Mouse (Mus musculus) kidney, postnatal 0 days (tissue): ENCODE measurements around the gene Taok2. TPM values are rescaled to one million over a fixed set of nuclear protein-coding genes. Genes with fewer than 3 reads are reported as not detected.

ENCODE experiments used
- ATAC-seq: fragments of 200-750 bp; cut with Nextera tagmentation; replicated peaks from 2 replicates; pipeline ENCODE4 v1.8.0; 2017; ENCODE audit warnings: low read depth, moderate number of reproducible peaks, moderate TSS enrichment, moderate library complexity; ENCODE audit not compliant: low FRiP score
- DNase-seq: peaks from one replicate; pipeline ENCODE4 v3.0.0-alpha.2; 2016; ENCODE audit warnings: low spot score
- H3K27ac ChIP-seq: fragments of 300-500 bp; sonication (generic); 2 replicates; pipeline ENCODE4 v1.5.1; 2014; ENCODE audit warnings: mild to moderate bottlenecking
- H3K27me3 ChIP-seq: fragments of 300-500 bp; sonication (generic); 2 replicates; pipeline ENCODE4 v1.6.1; 2014; ENCODE audit warnings: low read length, mixed read lengths; ENCODE audit not compliant: insufficient read depth
- H3K36me3 ChIP-seq: fragments of 300-500 bp; sonication (generic); 2 replicates; pipeline ENCODE4 v1.6.1; 2014; ENCODE audit warnings: low read length, mixed read lengths; ENCODE audit not compliant: insufficient read depth
- H3K4me1 ChIP-seq: fragments of 300-500 bp; sonication (generic); replicated peaks from 2 replicates; pipeline ENCODE4 v1.6.1; 2014; ENCODE audit warnings: antibody characterized with exemption, low read length, mixed read lengths; ENCODE audit not compliant: insufficient read depth
- H3K4me2 ChIP-seq: fragments of 300-500 bp; sonication (generic); 2 replicates; pipeline ENCODE4 v1.6.1; 2014; ENCODE audit warnings: mild to moderate bottlenecking, low read length, moderate library complexity, mixed read lengths
- H3K4me3 ChIP-seq: fragments of 300-500 bp; sonication (generic); replicated peaks from 2 replicates; pipeline ENCODE4 v1.5.1; 2014; ENCODE audit warnings: low read depth, low read length
- H3K9ac ChIP-seq: fragments of 300-500 bp; sonication (generic); 2 replicates; pipeline ENCODE4 v1.6.1; 2014; ENCODE audit warnings: low read depth, low read length
- H3K9me3 ChIP-seq: fragments of 300-500 bp; sonication (generic); replicated peaks from 2 replicates; pipeline ENCODE4 v1.6.1; 2016; ENCODE audit warnings: low read length, inconsistent platforms, mixed read lengths
- CTCF ChIP-seq: IDR thresholded peaks from 2 replicates; pipeline ENCODE4 v1.5.1; 2016; ENCODE audit warnings: antibody characterized with exemption, low read depth, mild to moderate bottlenecking, moderate library complexity
- WGBS: fragments of 180-500 bp; shearing (Covaris S2); extraction: QIAGEN DNeasy Blood & Tissue Kit; methylation state at CpG from one replicate; pipeline ENCODE4 v1.1.7; 2014; 5-methylcytosine and 5-hydroxymethylcytosine counted together
- polyA plus RNA-seq: library from polyadenylated mRNA; unstranded; fragments of >200 nt; fragmentation: Nextera tagmentation; extraction: Ambion mirVana; gene quantifications from 2 replicates; pipeline ENCODE4 v1.2.1, GENCODE M21; 2015

Taok2 gene
- polyA plus RNA-seq, 1 experiment from 2014 or later: 26.2 TPM

DNA sequence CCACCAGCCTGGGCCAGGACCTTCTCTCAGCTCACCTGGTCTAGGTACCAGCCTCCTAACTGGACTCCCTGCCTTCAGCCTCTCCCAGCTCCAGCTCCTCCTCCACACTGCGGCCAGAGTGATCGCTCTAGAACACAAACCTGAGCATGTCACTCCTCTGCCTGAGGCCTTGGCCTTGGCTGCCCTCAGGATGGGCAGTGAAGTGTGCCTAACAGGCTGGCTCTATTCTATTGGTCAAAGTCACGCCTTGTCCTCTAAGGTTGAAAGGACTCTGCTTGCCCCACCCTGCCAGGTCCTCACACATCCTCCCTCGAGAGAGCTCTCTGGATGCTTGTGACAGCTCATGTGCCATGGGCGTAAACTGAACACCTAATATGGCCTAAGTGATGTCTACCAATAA, 31.0 kb downstream of the Taok2 start:
- DNase-seq (no peak), ATAC-seq (peak; percentile 18)
- Histone ChIP-seq H3K36me3 (peaks cover 44% of the 10 kb centered on the region), H3K27me3 (peaks cover 4% of the 10 kb centered on the region; the same call in 1 of the 2 replicates), H3K4me2 (no peak overlapping the region), H3K4me1 (0 out of 2 replicates have a peak, but pooled peaks cover 3% of the 10 kb centered on the region), H3K9me3 (no peaks in the 10 kb centered on the region), H3K9ac (no peak overlapping the region), H3K4me3 (no peak overlapping the region), H3K27ac (no peak overlapping the region)
- TF ChIP-seq CTCF: no peak
- WGBS: 69% methylated on average over 5 of the region's 5 CpGs

DNA sequence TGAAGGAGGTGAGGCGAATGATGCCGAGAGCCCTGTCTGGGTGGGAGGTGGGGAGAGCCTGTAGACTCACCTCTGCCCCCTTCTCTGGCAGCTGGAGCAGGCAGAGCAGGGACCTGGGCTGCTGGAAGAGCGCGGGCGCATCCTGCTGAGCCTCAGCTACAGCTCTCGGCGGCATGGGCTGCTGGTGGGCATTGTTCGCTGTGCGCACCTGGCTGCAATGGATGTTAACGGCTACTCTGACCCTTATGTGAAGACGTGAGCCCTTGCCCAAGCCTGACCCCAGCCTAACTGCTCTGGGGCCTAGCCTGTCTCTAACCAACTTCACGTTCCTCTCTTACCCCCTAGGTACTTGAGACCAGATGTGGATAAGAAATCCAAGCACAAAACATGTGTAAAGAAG, 33.3 kb downstream of the Taok2 start:
- Histone ChIP-seq H3K4me1 (0 out of 2 replicates have a peak, but pooled peaks cover 9% of the 10 kb centered on the region), H3K9me3 (no peaks in the 10 kb centered on the region), H3K27ac (no peak overlapping the region), H3K4me2 (no peak overlapping the region), H3K9ac (no peak overlapping the region), H3K27me3 (peaks cover 10% of the 10 kb centered on the region; the same call in 1 of the 2 replicates), H3K36me3 (peaks cover 31% of the 10 kb centered on the region), H3K4me3 (no peak overlapping the region)
- ATAC-seq: no peak
- 44% methylated on average over 12 of the region's 12 CpGs for WGBS
- TF ChIP-seq CTCF: no peak
- no peak for DNase-seq

DNA sequence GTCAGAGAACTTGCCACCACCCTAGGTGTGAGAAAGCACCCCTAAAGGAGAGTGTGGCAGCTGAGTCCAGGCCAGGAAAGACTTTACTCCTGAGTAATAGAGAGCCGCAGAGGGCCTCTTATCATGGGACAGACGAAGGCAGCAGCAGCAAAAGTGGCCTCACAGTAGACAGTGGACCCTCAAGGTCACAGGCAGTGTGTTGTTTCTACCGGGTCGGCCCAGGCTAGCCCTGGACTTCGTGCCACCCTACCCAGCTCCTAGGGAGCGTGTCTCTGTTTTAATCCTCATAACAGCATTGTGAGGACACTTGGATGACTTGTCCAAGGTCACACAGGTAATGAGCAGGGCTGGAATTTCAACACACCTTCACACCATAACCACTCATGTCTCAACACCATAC, 34.3 kb downstream of the Taok2 start:
- ATAC-seq (no peak), DNase-seq (no peak)
- H3K4me2 ChIP-seq: no peak overlapping the region
- no peak for TF ChIP-seq CTCF
- no peak overlapping the region for H3K4me3 ChIP-seq
- no peak overlapping the region for H3K9ac ChIP-seq
- H3K4me1 ChIP-seq: 0 out of 2 replicates have a peak, but pooled peaks cover 9% of the 10 kb centered on the region
- no peak overlapping the region for H3K27ac ChIP-seq
- no peaks in the 10 kb centered on the region for H3K9me3 ChIP-seq
- 87% methylated on average over 6 of the region's 6 CpGs for WGBS
- peaks cover 23% of the 10 kb centered on the region for H3K36me3 ChIP-seq
- H3K27me3 ChIP-seq: peaks cover 10% of the 10 kb centered on the region; the same call in 1 of the 2 replicates

DNA sequence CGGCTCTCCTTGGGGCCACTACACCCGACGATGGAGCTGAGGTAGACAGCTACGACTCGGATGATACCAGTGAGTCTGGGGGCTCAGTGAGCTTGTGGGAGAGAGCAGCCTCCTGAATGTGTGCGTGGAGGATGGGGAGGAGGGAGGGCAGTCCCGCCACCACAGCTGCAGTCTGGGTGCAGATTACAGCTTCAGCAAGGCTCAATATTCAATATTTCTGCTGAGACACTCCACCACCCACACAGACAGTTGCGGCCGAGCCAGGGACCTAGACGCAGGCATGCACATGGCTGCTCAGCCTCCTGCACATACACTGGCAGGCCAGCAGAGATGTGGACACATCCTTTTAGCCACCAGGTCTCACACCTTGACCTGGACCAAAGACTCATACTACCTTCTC, 35.7 kb downstream of the Taok2 start:
- Histone ChIP-seq H3K4me2 (peak overlapping the region; percentile 99), H3K36me3 (peaks cover 16% of the 10 kb centered on the region), H3K27me3 (peaks cover 10% of the 10 kb centered on the region; the same call in 1 of the 2 replicates), H3K4me1 (0 out of 2 replicates have a peak, but pooled peaks cover 9% of the 10 kb centered on the region), H3K9ac (no peak overlapping the region), H3K27ac (no peak overlapping the region), H3K4me3 (peak overlapping the region; percentile 59; the same call in 1 of the 2 replicates), H3K9me3 (no peaks in the 10 kb centered on the region)
- DNase-seq (no peak), ATAC-seq (no peak)
- TF ChIP-seq CTCF: no peak
- 13% methylated on average over 10 of the region's 10 CpGs for WGBS

DNA sequence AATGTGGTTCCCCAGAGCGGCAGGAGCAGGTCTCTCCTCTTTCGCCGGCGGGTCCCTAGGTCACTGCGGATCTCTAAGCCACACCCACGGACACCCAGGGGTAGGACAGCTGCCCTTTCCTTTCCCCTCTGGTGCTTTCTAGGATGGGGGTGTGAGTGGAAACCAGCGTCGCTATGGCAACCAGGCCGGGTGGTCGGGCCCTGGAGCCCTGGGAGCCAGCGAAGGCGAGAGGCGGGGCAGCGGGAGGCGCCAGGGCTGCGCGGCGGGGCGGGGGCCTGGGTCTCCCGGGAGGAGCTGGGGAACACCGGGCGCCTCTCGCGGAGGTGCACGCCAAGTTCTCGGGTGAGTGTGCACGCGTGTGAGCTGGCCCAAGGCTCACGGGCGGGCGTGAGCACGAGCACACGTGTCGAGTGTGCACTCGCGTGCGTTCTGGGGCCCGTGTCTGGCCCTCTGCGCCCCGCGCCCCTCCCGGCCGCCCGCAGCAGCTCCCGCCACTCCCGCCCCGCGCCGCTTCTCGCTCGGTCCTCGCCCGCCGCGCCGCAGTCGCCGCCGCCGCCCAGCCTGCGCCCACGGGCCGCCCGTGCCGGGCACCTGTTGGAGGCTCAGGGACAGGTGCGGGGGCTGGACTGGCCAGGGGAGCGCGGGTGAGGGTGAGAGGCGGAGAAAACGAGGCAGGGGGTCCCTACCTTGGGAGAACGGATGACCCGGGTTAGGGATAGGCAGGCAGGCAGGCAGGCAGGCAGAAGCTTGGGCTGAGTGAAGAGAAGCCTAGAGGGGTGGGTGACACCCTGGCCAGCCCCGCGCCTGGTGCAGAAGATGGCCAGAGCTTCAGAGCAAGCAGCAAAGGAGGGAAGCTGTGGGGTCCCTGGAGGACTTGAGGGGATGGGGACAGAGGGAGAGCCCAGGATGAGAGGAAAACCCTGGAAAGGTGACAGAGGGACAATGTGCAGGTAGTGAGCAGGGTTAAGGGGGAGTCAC, 36.8 kb downstream of the Taok2 start:
- Histone ChIP-seq H3K4me3 (peak overlapping the region; percentile 59), H3K9me3 (no peaks in the 10 kb centered on the region), H3K4me2 (peak overlapping the region; percentile 99), H3K9ac (peak overlapping the region; percentile 62), H3K27ac (no peak overlapping the region), H3K4me1 (0 out of 2 replicates have a peak, but pooled peaks cover 9% of the 10 kb centered on the region), H3K36me3 (peaks cover 7% of the 10 kb centered on the region), H3K27me3 (peaks cover 10% of the 10 kb centered on the region; the same call in 1 of the 2 replicates)
- peak; percentile 22; the same call in 1 of the 2 replicates for ATAC-seq
- 1% methylated on average over 60 of the region's 74 CpGs for WGBS
- DNase-seq: no peak
- no peak for TF ChIP-seq CTCF

DNA sequence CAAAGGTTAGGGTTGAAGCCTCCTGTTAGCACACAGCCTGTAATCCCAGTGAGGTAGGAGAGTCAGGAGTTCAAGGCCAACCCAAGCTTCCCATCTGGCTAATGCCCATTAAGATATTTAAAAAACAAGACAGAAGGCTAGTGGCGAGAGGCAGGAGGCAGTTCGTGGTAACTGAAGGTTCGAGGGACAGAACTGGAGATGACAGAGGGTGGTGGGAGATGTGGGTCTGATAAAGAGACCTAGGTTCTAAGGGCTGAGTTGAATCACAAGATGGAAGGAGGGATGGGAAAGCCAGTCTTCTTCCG, 37.4 kb downstream of the Taok2 start, which contains the start of gene Doc2a:
Doc2a (plus strand) TSS at position 301 of the 305 bp plus-strand sequence.
- Histone ChIP-seq H3K9me3 (no peaks in the 10 kb centered on the region), H3K4me1 (0 out of 2 replicates have a peak, but pooled peaks cover 9% of the 10 kb centered on the region), H3K36me3 (peaks cover under 1% of the 10 kb centered on the region; the same call in 1 of the 2 replicates), H3K9ac (peak within 1 kb of the TSS; percentile 62), H3K27me3 (peaks cover 10% of the 10 kb centered on the region; the same call in 1 of the 2 replicates), H3K4me2 (peak within 1 kb of the TSS; percentile 99), H3K27ac (no peak within 1 kb of the TSS), H3K4me3 (peak within 1 kb of the TSS; percentile 59)
- TF ChIP-seq CTCF: no peak
- DNase-seq (no peak), ATAC-seq (no peak)
- WGBS: 32% methylated on average over 4 of the region's 4 CpGs
